Mouse (Mus musculus) brain, adult 2 months (tissue): ENCODE results near the gene Pde4a.
A peak's percentile ranks its signal among the peaks of the same experiment; 100 is the strongest.

Experiments used
- DNase-seq: peaks from one replicate; pipeline ENCODE4 v3.0.0; 2011; ENCODE audit warnings: low read depth, low spot score

Gene Pde4a

DNA sequence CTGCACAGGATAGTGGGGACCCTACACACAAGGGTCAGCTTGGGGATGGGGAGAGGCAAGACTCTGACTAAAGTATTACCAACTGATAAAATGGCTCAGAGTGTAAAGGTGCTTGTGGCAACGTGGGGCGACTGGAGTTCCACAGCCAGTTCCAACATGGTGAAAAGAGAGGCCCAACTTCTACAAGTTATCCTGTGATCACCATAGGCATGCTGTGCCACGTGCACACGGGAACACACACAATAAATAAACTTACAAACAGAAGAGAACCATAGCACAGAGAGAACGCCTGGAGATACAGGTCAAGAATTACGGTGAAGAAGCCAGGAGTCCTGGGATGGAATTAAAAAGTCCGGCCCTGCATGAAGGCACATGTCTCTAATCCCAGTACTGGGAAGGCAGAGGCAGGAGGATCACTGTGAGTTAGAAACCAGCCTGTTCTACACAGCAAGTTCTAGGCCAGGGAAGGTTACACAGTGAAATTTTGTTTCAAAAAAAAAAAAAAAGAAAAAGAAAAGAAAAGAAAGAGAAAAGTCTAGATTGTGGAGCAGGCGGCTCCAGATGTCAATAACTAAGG lies 16.3 kb upstream of the Pde4a start:
- DNase-seq = no peak

- peak; percentile 96 for DNase-seq
Observed at GRCm38 (mm10) chr9:21149654-21150419, 15.7 kb upstream of the Pde4a start, which contains the start of gene Cdc37. TSS of gene Cdc37 (minus strand) at chr9:21149982.

- DNase-seq = peak; percentile 87
Observed at GRCm38 (mm10) chr9:21152715-21153114, 12.8 kb upstream of the Pde4a start.

GRCm38 (mm10) chr9:21153331-21153730 lies 12.2 kb upstream of the Pde4a start:
- no peak for DNase-seq

DNA sequence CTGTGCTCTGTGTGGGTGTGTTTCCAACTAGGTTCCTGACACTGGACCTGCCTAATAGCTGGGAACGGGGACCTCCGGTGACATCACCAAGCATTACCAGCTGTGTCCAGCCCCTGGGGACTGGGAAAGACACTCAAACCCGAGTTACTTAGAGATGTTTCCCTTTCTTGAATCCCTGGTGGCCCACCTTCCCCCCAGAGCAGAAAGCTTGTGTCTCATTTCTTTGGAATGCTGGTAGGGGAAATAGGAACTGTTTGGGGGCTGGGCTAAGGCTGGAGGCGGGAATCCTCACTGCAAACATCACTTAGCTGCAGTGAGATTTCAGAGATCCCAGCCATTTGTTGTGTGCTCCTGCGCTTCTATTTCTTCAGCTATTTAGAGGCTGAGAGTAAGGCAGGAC lies 11.7 kb upstream of the Pde4a start:
- DNase-seq = peak; percentile 67

DNA sequence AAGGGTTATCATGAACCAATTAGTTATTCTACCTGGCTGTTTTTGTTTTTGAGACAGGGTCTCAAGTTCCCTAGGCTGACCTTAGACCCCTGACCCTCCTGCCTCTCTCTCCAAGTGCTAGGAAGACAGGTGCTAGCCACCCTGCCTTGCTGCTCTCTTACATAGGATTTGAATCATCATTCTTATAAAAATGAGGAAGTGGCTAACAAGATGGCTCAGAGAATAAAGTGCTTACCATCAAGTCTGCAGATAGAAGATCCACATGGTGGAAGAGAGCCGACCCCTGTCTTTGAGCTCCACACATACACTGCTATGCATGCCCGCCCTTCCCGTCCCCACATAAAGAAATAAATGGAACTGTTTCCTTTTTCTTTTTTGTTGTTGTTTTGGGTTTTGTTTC lies 10.7 kb upstream of the Pde4a start:
- DNase-seq = no peak

GRCm38 (mm10) chr9:21161209-21161909 lies 4.2 kb upstream of the Pde4a start:
- DNase-seq = peak; percentile 93

GRCm38 (mm10) chr9:21163086-21164050 lies 2.1 kb upstream of the Pde4a start:
- peak; percentile 63 for DNase-seq

- DNase-seq = peak; percentile 93
Observed at GRCm38 (mm10) chr9:21164072-21164471, 1.4 kb upstream of the Pde4a start.

GRCm38 (mm10) chr9:21165952-21166451 lies 488 bp downstream of the Pde4a start:
- DNase-seq = peak; percentile 64

GRCm38 (mm10) chr9:21166516-21166915 lies 1.0 kb downstream of the Pde4a start:
- DNase-seq = no peak

DNA sequence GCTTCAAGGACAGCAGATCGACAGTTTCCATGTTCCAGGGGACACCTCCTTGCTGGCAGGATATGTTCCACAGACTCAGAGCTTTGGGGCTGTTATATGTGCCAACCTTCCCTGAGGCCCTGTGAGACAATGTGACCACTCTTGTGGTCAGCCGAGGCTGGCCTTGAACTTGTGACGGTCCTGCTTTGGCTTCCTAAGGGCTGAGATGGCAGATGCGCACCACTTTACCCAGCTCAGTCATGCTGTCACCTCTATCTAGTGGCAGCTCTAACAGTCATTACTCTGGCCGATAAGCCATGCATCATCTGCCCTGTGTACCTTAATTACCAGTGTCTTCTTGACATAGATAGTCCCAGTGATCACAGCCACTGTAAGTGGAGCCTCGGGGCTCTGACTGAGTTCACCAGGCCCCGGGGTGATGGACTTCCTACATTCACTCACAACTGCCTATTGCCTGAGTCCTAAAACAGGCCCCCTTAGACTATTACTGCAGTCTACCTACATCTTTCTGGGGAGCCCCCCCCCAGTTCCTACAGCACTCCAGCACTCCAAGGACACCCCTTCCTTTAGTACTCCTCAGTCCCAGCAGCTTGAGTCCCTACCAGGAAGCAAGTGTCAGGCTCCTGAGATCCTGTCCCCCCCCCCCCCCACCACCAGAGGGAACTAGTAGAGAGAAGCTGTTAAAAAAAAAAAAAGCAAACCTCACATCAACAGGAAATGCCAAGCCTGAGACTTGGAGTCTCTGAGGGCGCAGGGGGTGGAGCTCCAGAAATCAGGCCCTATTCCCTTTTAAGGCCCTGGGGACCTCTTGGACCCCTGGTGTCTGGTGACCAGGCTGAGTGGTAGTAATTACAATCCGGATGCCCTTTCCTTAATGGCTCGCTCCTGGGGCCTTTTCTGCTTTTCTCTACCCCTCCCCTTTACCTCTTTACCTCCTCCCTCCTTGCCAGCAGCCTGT lies 1.9 kb downstream of the Pde4a start:
- DNase-seq = no peak

DNA sequence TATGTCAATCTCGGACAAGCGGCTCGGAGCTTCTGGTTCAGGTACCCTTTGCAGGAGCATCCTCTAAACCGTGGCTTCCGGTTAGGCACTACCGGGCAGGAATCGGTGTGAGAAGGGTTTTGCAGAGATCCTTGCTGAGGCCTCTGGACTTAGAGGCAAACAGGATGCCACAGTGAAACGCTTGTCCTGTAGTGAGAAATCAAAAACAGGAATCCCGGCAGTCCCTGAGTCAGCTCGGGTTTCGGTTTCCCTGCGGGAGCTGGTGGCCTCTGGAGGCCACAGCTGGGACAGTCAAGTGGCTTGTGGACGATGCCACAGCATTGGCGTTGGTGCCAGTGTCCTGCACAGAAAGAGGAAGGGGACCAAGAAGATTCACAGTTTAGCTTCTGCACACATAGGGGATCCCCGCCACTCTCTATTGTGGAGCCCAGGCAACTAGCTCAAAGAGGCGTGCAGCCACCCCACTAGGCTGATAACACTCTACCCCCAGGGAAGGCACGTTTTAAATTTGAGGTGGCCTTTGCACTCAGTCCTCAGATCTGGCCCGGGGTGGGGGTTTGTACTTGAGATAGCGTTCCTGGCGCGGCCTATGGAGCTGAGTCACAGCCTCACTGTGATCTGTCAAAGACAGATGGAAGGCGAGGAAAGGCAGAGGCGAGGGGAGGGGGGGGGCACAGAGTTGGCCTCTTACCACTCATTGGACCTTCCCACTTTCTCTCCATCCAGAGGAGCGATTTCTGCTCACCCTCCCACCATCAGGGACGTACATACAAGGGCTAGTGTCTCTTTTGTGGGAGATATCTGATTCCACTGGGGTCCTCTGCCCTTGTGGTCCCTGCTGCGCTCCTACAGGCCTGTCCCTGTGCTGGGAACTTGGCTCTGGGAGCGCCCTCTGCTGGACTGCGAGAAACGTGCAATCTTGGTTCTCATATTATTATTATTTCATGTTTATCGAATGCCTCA lies 2.9 kb downstream of the Pde4a start:
- peak; percentile 79 for DNase-seq

- DNase-seq = no peak
Observed at GRCm38 (mm10) chr9:21169157-21169556, 3.6 kb downstream of the Pde4a start.

DNA sequence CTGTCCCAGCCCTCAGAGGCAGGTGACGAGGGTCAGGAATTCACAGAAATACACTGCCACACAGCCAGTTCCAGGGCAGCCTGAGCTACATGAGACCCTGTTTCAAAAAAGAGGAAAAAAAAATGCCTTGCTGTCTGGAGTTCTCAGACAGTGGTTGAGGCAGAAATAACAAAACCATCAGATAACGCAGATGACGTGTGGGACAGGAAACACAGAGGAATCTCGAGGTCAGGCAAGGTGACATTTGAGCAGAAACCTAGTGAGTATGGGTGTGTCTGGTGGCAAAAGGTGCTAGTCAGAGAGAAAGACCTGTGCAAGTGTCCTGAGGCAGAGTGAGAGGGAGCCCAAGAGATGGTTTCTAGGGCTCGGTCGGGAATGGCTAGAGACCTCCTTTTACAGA lies 6.8 kb downstream of the Pde4a start:
- DNase-seq = no peak

- DNase-seq = no peak
Observed at GRCm38 (mm10) chr9:21180402-21180801, 14.9 kb downstream of the Pde4a start.

- DNase-seq = no peak
Observed at GRCm38 (mm10) chr9:21180841-21181240, 15.3 kb downstream of the Pde4a start.

DNA sequence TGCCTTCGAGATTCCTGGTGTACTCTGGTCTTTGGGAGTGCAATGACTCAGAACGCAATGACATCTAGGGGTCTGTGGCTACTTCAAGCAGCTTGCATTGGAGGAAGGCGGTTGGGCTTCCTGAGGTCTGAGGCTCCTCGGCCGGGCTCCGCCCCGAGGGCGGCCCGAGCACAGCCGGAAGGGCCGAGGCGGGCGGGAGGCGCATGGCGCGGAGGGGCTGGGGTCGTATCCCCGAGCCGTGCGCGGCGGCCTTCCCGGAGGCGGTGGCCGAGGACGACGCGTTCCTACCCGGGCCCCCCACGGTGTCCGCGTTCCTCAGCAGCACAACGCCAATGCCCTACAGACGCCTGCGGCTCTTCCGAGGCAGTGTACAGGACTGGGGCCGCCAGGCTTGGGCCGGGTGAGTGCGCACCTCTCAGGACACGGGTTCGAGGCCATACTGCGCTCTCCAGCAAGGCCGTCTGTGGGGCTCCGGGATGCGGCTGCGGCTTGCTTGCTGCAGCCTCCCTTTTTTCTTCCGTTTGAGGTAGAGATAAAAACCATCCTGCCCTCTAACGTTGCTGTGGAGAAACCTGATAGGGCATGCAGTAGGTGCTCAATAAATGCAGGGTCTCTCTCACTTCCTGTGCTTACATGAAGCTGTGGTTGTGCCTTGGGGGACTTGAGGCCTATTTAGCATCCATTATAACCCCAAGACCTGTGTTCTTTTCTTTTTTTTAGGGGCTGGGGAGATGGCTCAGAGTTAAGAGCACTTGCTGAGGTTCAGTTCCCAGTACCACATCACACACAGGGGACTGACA lies 16.1 kb downstream of the Pde4a start:
- DNase-seq = no peak
